Mouse (Mus musculus) kidney, embryonic 15.5 days (tissue): ENCODE data around the gene Nrarp. TPM values are rescaled to one million over a fixed set of nuclear protein-coding genes. Genes with fewer than 3 reads are reported as not detected.

Experiments used
- ATAC-seq: fragments of 200-750 bp; cut with Nextera tagmentation; replicated peaks from 2 replicates; pipeline ENCODE4 v1.8.0; 2017; ENCODE audit warnings: moderate TSS enrichment; ENCODE audit not compliant: low FRiP score
- H3K27ac ChIP-seq: fragments of 300-500 bp; sonication (generic); 2 replicates; pipeline ENCODE4 v1.5.1; 2015; ENCODE audit warnings: mild to moderate bottlenecking, inconsistent platforms
- H3K27me3 ChIP-seq: fragments of 300-500 bp; sonication (generic); 2 replicates; pipeline ENCODE4 v1.6.1; 2015; ENCODE audit warnings: inconsistent platforms
- H3K36me3 ChIP-seq: fragments of 300-500 bp; sonication (generic); 2 replicates; pipeline ENCODE4 v1.6.1; 2015; ENCODE audit warnings: inconsistent platforms
- H3K4me1 ChIP-seq: fragments of 300-500 bp; sonication (generic); 2 replicates; pipeline ENCODE4 v1.6.1; 2015; ENCODE audit warnings: inconsistent platforms
- H3K4me2 ChIP-seq: fragments of 300-500 bp; sonication (generic); 2 replicates; pipeline ENCODE4 v1.6.1; 2015; ENCODE audit warnings: moderate library complexity, mild to moderate bottlenecking, inconsistent platforms
- H3K4me3 ChIP-seq: fragments of 300-500 bp; sonication (generic); replicated peaks from 2 replicates; pipeline ENCODE4 v1.5.1; 2015; ENCODE audit warnings: mild to moderate bottlenecking, inconsistent platforms
- H3K9ac ChIP-seq: fragments of 300-500 bp; sonication (generic); 2 replicates; pipeline ENCODE4 v1.6.1; 2015; ENCODE audit warnings: mild to moderate bottlenecking, inconsistent platforms
- H3K9me3 ChIP-seq: fragments of 300-500 bp; sonication (generic); replicated peaks from 2 replicates; pipeline ENCODE4 v1.6.1; 2016; ENCODE audit warnings: inconsistent platforms
- WGBS: fragments of 180-500 bp; shearing (Covaris S2); methylation state at CpG from one replicate; pipeline ENCODE4 v1.1.7; 2015; ENCODE audit warnings: mixed read lengths; 5-methylcytosine and 5-hydroxymethylcytosine counted together
- polyA plus RNA-seq: library from polyadenylated mRNA; unstranded; fragments of >200 nt; fragmentation: Nextera tagmentation; extraction: Ambion mirVana; gene quantifications from 2 replicates; pipeline ENCODE4 v1.2.1, GENCODE M21; 2015

The Nrarp gene
- polyA plus RNA-seq, 1 experiment from 2014 or later = 21.8 TPM

- peaks cover 2% of the 10 kb centered on the region; the same call in 1 of the 2 replicates for H3K27me3 ChIP-seq
- 95% methylated on average over 2 of the region's 2 CpGs for WGBS
- H3K36me3 ChIP-seq = peaks cover 74% of the 10 kb centered on the region
- no peaks in the 10 kb centered on the region for H3K9me3 ChIP-seq
- H3K4me1 ChIP-seq = peaks cover 19% of the 10 kb centered on the region
- H3K27ac ChIP-seq = no peak overlapping the region
- no peak overlapping the region for H3K4me2 ChIP-seq
- H3K9ac ChIP-seq = no peak overlapping the region
- ATAC-seq = no peak
- no peak overlapping the region for H3K4me3 ChIP-seq
These were observed 20.1 kb downstream of the Nrarp start for GRCm38 (mm10) chr2:25200631-25201030.

- 67% methylated on average over 4 of the region's 4 CpGs for WGBS
- Histone ChIP-seq H3K27ac (no peak overlapping the region), H3K4me1 (0 out of 2 replicates have a peak, but pooled peaks cover under 1% of the 10 kb centered on the region), H3K4me3 (no peak overlapping the region), H3K36me3 (peaks cover 100% of the 10 kb centered on the region), H3K9ac (no peak overlapping the region), H3K4me2 (no peak overlapping the region), H3K27me3 (no peaks in the 10 kb centered on the region), H3K9me3 (no peaks in the 10 kb centered on the region)
- no peak; the same call in 1 of the 2 replicates for ATAC-seq
These were observed 23.2 kb downstream of the Nrarp start for GRCm38 (mm10) chr2:25203631-25204214.

- H3K9ac ChIP-seq = no peak overlapping the region
- 100% methylated on average over 1 of the region's 1 CpGs for WGBS
- H3K4me3 ChIP-seq = no peak overlapping the region
- no peak overlapping the region for H3K27ac ChIP-seq
- no peak overlapping the region for H3K4me2 ChIP-seq
- H3K4me1 ChIP-seq = peaks cover 25% of the 10 kb centered on the region
- no peaks in the 10 kb centered on the region for H3K27me3 ChIP-seq
- H3K36me3 ChIP-seq = peaks cover 67% of the 10 kb centered on the region
- ATAC-seq = no peak
- no peaks in the 10 kb centered on the region for H3K9me3 ChIP-seq
These were observed 27.0 kb downstream of the Nrarp start for GRCm38 (mm10) chr2:25207593-25207992.

- Histone ChIP-seq H3K27ac (peak overlapping the region; percentile 95), H3K4me2 (peak overlapping the region; percentile 68), H3K4me3 (peak overlapping the region; percentile 96), H3K9ac (peak overlapping the region; percentile 83), H3K36me3 (peaks cover 36% of the 10 kb centered on the region), H3K9me3 (no peaks in the 10 kb centered on the region), H3K27me3 (no peaks in the 10 kb centered on the region), H3K4me1 (peaks cover 25% of the 10 kb centered on the region)
- under 1% methylated on average over 24 of the region's 24 CpGs for WGBS
- ATAC-seq = peak; percentile 48
These were observed 30.1 kb downstream of the Nrarp start for GRCm38 (mm10) chr2:25210686-25211085.

- WGBS = under 1% methylated on average over 44 of the region's 44 CpGs
- peak; percentile 92 for ATAC-seq
- H3K27ac ChIP-seq = peak within 1 kb of the TSS; percentile 95
- peak within 1 kb of the TSS; percentile 83 for H3K9ac ChIP-seq
- peak within 1 kb of the TSS; percentile 96 for H3K4me3 ChIP-seq
- no peaks in the 10 kb centered on the region for H3K27me3 ChIP-seq
- H3K4me1 ChIP-seq = peaks cover 25% of the 10 kb centered on the region
- peaks cover 31% of the 10 kb centered on the region for H3K36me3 ChIP-seq
- no peaks in the 10 kb centered on the region for H3K9me3 ChIP-seq
- H3K4me2 ChIP-seq = peak within 1 kb of the TSS; percentile 68
These were observed 30.6 kb downstream of the Nrarp start, which contains the start of gene Nelfb for GRCm38 (mm10) chr2:25211121-25211670. Gene Nelfb (minus strand): TSS chr2:25211489.

- WGBS = 74% methylated on average over 23 of the region's 23 CpGs
- Histone ChIP-seq H3K4me2 (no peak overlapping the region), H3K4me3 (no peak overlapping the region), H3K4me1 (peaks cover 25% of the 10 kb centered on the region), H3K9ac (no peak overlapping the region), H3K27ac (no peak overlapping the region), H3K36me3 (0 out of 2 replicates have a peak, but pooled peaks cover 9% of the 10 kb centered on the region), H3K9me3 (no peaks in the 10 kb centered on the region), H3K27me3 (no peaks in the 10 kb centered on the region)
- no peak for ATAC-seq
These were observed 32.8 kb downstream of the Nrarp start for GRCm38 (mm10) chr2:25213266-25213865.

- Histone ChIP-seq H3K9me3 (no peaks in the 10 kb centered on the region), H3K4me3 (no peak within 1 kb of the TSS), H3K27me3 (no peaks in the 10 kb centered on the region), H3K27ac (0 out of 2 replicates have a peak within 1 kb of the TSS, but pooled peaks have one; percentile 20), H3K36me3 (no peaks in the 10 kb centered on the region), H3K4me2 (no peak within 1 kb of the TSS), H3K4me1 (peaks cover 18% of the 10 kb centered on the region), H3K9ac (no peak within 1 kb of the TSS)
- 58% methylated on average over 3 of the region's 3 CpGs for WGBS
- ATAC-seq = no peak
These were observed 33.9 kb downstream of the Nrarp start, which contains the start of gene Stpg3 for GRCm38 (mm10) chr2:25214444-25214843. Gene Stpg3 (minus strand): TSS chr2:25214637.

GRCm38 (mm10) chr2:25217666-25218065 is 37.1 kb downstream of the Nrarp start:
- no peak for ATAC-seq
- Histone ChIP-seq H3K4me1 (no peaks in the 10 kb centered on the region), H3K27ac (no peak overlapping the region), H3K4me2 (no peak overlapping the region), H3K9ac (no peak overlapping the region), H3K9me3 (no peaks in the 10 kb centered on the region), H3K4me3 (no peak overlapping the region), H3K36me3 (peaks cover 13% of the 10 kb centered on the region), H3K27me3 (no peaks in the 10 kb centered on the region)
- 58% methylated on average over 2 of the region's 2 CpGs for WGBS

GRCm38 (mm10) chr2:25218445-25218844 is 37.9 kb downstream of the Nrarp start, which contains the start of gene Fam166a:
Gene Fam166a (plus strand): TSS chr2:25218745.
- Histone ChIP-seq H3K4me1 (peaks cover 6% of the 10 kb centered on the region), H3K27me3 (no peaks in the 10 kb centered on the region), H3K36me3 (peaks cover 13% of the 10 kb centered on the region), H3K9me3 (no peaks in the 10 kb centered on the region), H3K9ac (no peak within 1 kb of the TSS), H3K27ac (no peak within 1 kb of the TSS), H3K4me3 (no peak within 1 kb of the TSS), H3K4me2 (no peak within 1 kb of the TSS)
- no peak for ATAC-seq

- no peak overlapping the region for H3K4me2 ChIP-seq
- H3K27ac ChIP-seq = no peak overlapping the region
- no peak overlapping the region for H3K4me3 ChIP-seq
- no peak overlapping the region for H3K9ac ChIP-seq
- no peaks in the 10 kb centered on the region for H3K9me3 ChIP-seq
- ATAC-seq = no peak
- H3K36me3 ChIP-seq = peaks cover 13% of the 10 kb centered on the region
- H3K4me1 ChIP-seq = peaks cover 18% of the 10 kb centered on the region
- 77% methylated on average over 5 of the region's 5 CpGs for WGBS
- H3K27me3 ChIP-seq = no peaks in the 10 kb centered on the region
These were observed 40.8 kb downstream of the Nrarp start for GRCm38 (mm10) chr2:25221331-25221772.

- WGBS = 1% methylated on average over 53 of the region's 53 CpGs
- Histone ChIP-seq H3K9ac (peak overlapping the region; percentile 87), H3K36me3 (peaks cover 13% of the 10 kb centered on the region), H3K9me3 (no peaks in the 10 kb centered on the region), H3K4me3 (peak overlapping the region; percentile 72), H3K27ac (peak overlapping the region; percentile 97), H3K4me1 (peaks cover 24% of the 10 kb centered on the region), H3K4me2 (peak overlapping the region; percentile 88), H3K27me3 (no peaks in the 10 kb centered on the region)
- ATAC-seq = peak; percentile 52
These were observed 43.3 kb downstream of the Nrarp start for GRCm38 (mm10) chr2:25223681-25224491.

GRCm38 (mm10) chr2:25224492-25224765 is 43.9 kb downstream of the Nrarp start, which contains the start of gene Tubb4b:
Gene Tubb4b (minus strand): TSS chr2:25224702.
- Histone ChIP-seq H3K4me2 (peak within 1 kb of the TSS; percentile 88), H3K27ac (peak within 1 kb of the TSS; percentile 99), H3K9me3 (no peaks in the 10 kb centered on the region), H3K36me3 (peaks cover 13% of the 10 kb centered on the region), H3K27me3 (no peaks in the 10 kb centered on the region), H3K4me1 (peaks cover 25% of the 10 kb centered on the region), H3K9ac (peak within 1 kb of the TSS; percentile 87), H3K4me3 (peak within 1 kb of the TSS; percentile 72)
- no peak for ATAC-seq
- WGBS = under 1% methylated on average over 17 of the region's 17 CpGs
